Mouse (Mus musculus) lung, embryonic 16.5 days (tissue): ENCODE measurements at regions not wholly inside any gene's neighbourhood (a gene's known extent, or its start where the extent isn't known, plus 50 kb on each side); places are given as distances from the start of the nearest gene placed in this dataset.

Experiments
- ATAC-seq: fragments of 200-750 bp; cut with Nextera tagmentation; 2 replicates; pipeline ENCODE4 v1.8.0; 2017; ENCODE audit warnings: low read depth, mild to moderate bottlenecking, moderate library complexity
- H3K27ac ChIP-seq: fragments of 300-500 bp; sonication (generic); 2 replicates; pipeline ENCODE4 v1.5.1; 2014; ENCODE audit warnings: mild to moderate bottlenecking, control low read depth, low read length
- H3K27me3 ChIP-seq: fragments of 300-500 bp; sonication (generic); 2 replicates; pipeline ENCODE4 v1.6.1; 2014; ENCODE audit warnings: low read depth, low read length, mixed read lengths; ENCODE audit not compliant: control insufficient read depth, insufficient read depth
- H3K36me3 ChIP-seq: fragments of 300-500 bp; sonication (generic); 2 replicates; pipeline ENCODE4 v1.6.1; 2014; ENCODE audit warnings: low read length; ENCODE audit not compliant: control insufficient read depth, insufficient read depth
- H3K4me1 ChIP-seq: fragments of 300-500 bp; sonication (generic); replicated peaks from 2 replicates; pipeline ENCODE4 v1.6.1; 2014; ENCODE audit warnings: low read length, mixed read lengths; ENCODE audit not compliant: control insufficient read depth, insufficient read depth
- H3K4me2 ChIP-seq: fragments of 300-500 bp; sonication (generic); 2 replicates; pipeline ENCODE4 v1.6.1; 2014; ENCODE audit warnings: low read depth, low read length, control low read depth
- H3K4me3 ChIP-seq: fragments of 300-500 bp; sonication (generic); 2 replicates; pipeline ENCODE4 v1.5.1; 2014; ENCODE audit warnings: mild to moderate bottlenecking, low read length, control low read depth
- H3K9ac ChIP-seq: fragments of 300-500 bp; sonication (generic); 2 replicates; pipeline ENCODE4 v1.6.1; 2014; ENCODE audit warnings: low read length, control low read depth
- H3K9me3 ChIP-seq: fragments of 300-500 bp; sonication (generic); 2 replicates; pipeline ENCODE4 v1.6.1; 2016; ENCODE audit warnings: low read length; ENCODE audit not compliant: control insufficient read depth
- WGBS: fragments of 180-500 bp; shearing (Covaris S2); extraction: QIAGEN DNeasy Blood & Tissue Kit; methylation state at CpG from one replicate; pipeline ENCODE4 v1.1.7; 2014; 5-methylcytosine and 5-hydroxymethylcytosine counted together

GRCm38 (mm10) chr13:91322331-91322730 lies 98.6 kb upstream of the Atg10 start:
- H3K4me3 ChIP-seq: no peak overlapping the region
- no peak overlapping the region for H3K9ac ChIP-seq
- H3K36me3 ChIP-seq: no peaks in the 10 kb centered on the region
- WGBS: 87% methylated on average over 6 of the region's 6 CpGs
- H3K27ac ChIP-seq: no peak overlapping the region
- H3K27me3 ChIP-seq: no peaks in the 10 kb centered on the region
- no peak overlapping the region for H3K4me2 ChIP-seq
- H3K9me3 ChIP-seq: no peaks in the 10 kb centered on the region
- no peak for ATAC-seq
- H3K4me1 ChIP-seq: no peaks in the 10 kb centered on the region

- 79% methylated on average over 3 of the region's 3 CpGs for WGBS
Measured at GRCm38 (mm10) chr13:91326834-91327233, 103.1 kb upstream of the Atg10 start.

GRCm38 (mm10) chr13:91334283-91334682 lies 110.5 kb upstream of the Atg10 start:
- Histone ChIP-seq H3K4me3 (no peak overlapping the region), H3K27ac (no peak overlapping the region), H3K4me1 (no peaks in the 10 kb centered on the region), H3K27me3 (no peaks in the 10 kb centered on the region), H3K4me2 (no peak overlapping the region), H3K36me3 (no peaks in the 10 kb centered on the region), H3K9me3 (no peaks in the 10 kb centered on the region; the same call in 1 of the 2 replicates), H3K9ac (no peak overlapping the region)
- no peak for ATAC-seq

More at GRCm38 (mm10) chr13:91326834-91327233, 103.1 kb upstream of the Atg10 start:
- no peaks in the 10 kb centered on the region for H3K36me3 ChIP-seq
- no peaks in the 10 kb centered on the region for H3K4me1 ChIP-seq
- ATAC-seq: no peak
- no peak overlapping the region for H3K4me2 ChIP-seq
- H3K9ac ChIP-seq: no peak overlapping the region
- no peak overlapping the region for H3K4me3 ChIP-seq
- no peaks in the 10 kb centered on the region for H3K27me3 ChIP-seq
- H3K27ac ChIP-seq: no peak overlapping the region
- no peaks in the 10 kb centered on the region for H3K9me3 ChIP-seq

- Histone ChIP-seq H3K9me3 (no peaks in the 10 kb centered on the region), H3K4me2 (no peak overlapping the region), H3K27me3 (no peaks in the 10 kb centered on the region), H3K4me3 (no peak overlapping the region), H3K27ac (no peak overlapping the region), H3K36me3 (no peaks in the 10 kb centered on the region), H3K9ac (no peak overlapping the region), H3K4me1 (no peaks in the 10 kb centered on the region)
- no peak for ATAC-seq
- WGBS: 50% methylated on average over 1 of the region's 1 CpGs
Measured at GRCm38 (mm10) chr13:91344139-91344538, 115.9 kb upstream of the Ssbp2 start.

- 87% methylated on average over 12 of the region's 12 CpGs for WGBS
- no peaks in the 10 kb centered on the region for H3K36me3 ChIP-seq
- no peaks in the 10 kb centered on the region; the same call in 1 of the 2 replicates for H3K4me1 ChIP-seq
- no peak overlapping the region for H3K9ac ChIP-seq
- H3K9me3 ChIP-seq: no peaks in the 10 kb centered on the region
- no peak overlapping the region for H3K4me3 ChIP-seq
- H3K27ac ChIP-seq: no peak overlapping the region
- H3K4me2 ChIP-seq: no peak overlapping the region
- no peak for ATAC-seq
- H3K27me3 ChIP-seq: no peaks in the 10 kb centered on the region
Measured at GRCm38 (mm10) chr13:91348489-91349083, 111.5 kb upstream of the Ssbp2 start.

- ATAC-seq: peak; percentile 97
- 47% methylated on average over 8 of the region's 8 CpGs for WGBS
- no peaks in the 10 kb centered on the region for H3K27me3 ChIP-seq
Measured at GRCm38 (mm10) chr13:91352311-91352710, 107.8 kb upstream of the Ssbp2 start.

GRCm38 (mm10) chr13:91356516-91356915 lies 103.6 kb upstream of the Ssbp2 start:
- 76% methylated on average over 9 of the region's 9 CpGs for WGBS
- H3K36me3 ChIP-seq: no peaks in the 10 kb centered on the region
- no peak for ATAC-seq

More at GRCm38 (mm10) chr13:91352311-91352710, 107.8 kb upstream of the Ssbp2 start:
- Histone ChIP-seq H3K9ac (0 out of 2 replicates have a peak overlapping the region, but pooled peaks have one; percentile 10), H3K9me3 (no peaks in the 10 kb centered on the region), H3K27ac (peak overlapping the region; percentile 65), H3K4me2 (no peak overlapping the region), H3K4me1 (no peaks in the 10 kb centered on the region; the same call in 1 of the 2 replicates), H3K4me3 (no peak overlapping the region), H3K36me3 (no peaks in the 10 kb centered on the region)

GRCm38 (mm10) chr13:91360121-91360520 lies 100.0 kb upstream of the Ssbp2 start:
- Histone ChIP-seq H3K9me3 (no peaks in the 10 kb centered on the region), H3K9ac (no peak overlapping the region), H3K4me3 (no peak overlapping the region), H3K27me3 (no peaks in the 10 kb centered on the region), H3K4me2 (no peak overlapping the region), H3K36me3 (no peaks in the 10 kb centered on the region), H3K4me1 (peaks cover 4% of the 10 kb centered on the region), H3K27ac (no peak overlapping the region)
- 69% methylated on average over 6 of the region's 6 CpGs for WGBS
- no peak for ATAC-seq

More at GRCm38 (mm10) chr13:91356516-91356915, 103.6 kb upstream of the Ssbp2 start:
- no peaks in the 10 kb centered on the region for H3K9me3 ChIP-seq
- H3K4me1 ChIP-seq: no peaks in the 10 kb centered on the region; the same call in 1 of the 2 replicates
- H3K9ac ChIP-seq: no peak overlapping the region
- no peak overlapping the region for H3K27ac ChIP-seq
- no peaks in the 10 kb centered on the region for H3K27me3 ChIP-seq
- H3K4me3 ChIP-seq: no peak overlapping the region
- H3K4me2 ChIP-seq: no peak overlapping the region

GRCm38 (mm10) chr13:91365270-91365952 lies 94.7 kb upstream of the Ssbp2 start:
- WGBS: 29% methylated on average over 2 of the region's 2 CpGs
- ATAC-seq: peak; percentile 92
- no peak overlapping the region for H3K4me2 ChIP-seq
- H3K4me1 ChIP-seq: peaks cover 18% of the 10 kb centered on the region
- H3K9me3 ChIP-seq: no peaks in the 10 kb centered on the region
- H3K36me3 ChIP-seq: no peaks in the 10 kb centered on the region
- no peaks in the 10 kb centered on the region for H3K27me3 ChIP-seq
- H3K4me3 ChIP-seq: no peak overlapping the region
- H3K9ac ChIP-seq: no peak overlapping the region
- H3K27ac ChIP-seq: peak overlapping the region; percentile 61
